Mouse (Mus musculus) forebrain, postnatal 0 days (tissue): ENCODE results near the gene Pacs1. TPM values are rescaled to one million over a fixed set of nuclear protein-coding genes. Genes with fewer than 3 reads are reported as not detected.

Source experiments
- ATAC-seq: fragments of 200-750 bp; cut with Nextera tagmentation; 2 replicates; pipeline ENCODE4 v1.8.0; 2017; ENCODE audit warnings: mild to moderate bottlenecking, moderate library complexity
- DNase-seq: peaks from one replicate; pipeline ENCODE4 v3.0.0-alpha.2; 2015
- H3K27ac ChIP-seq: fragments of 300-500 bp; sonication (generic); 2 replicates; pipeline ENCODE4 v1.5.1; 2014; ENCODE audit warnings: low read depth, mild to moderate bottlenecking, antibody characterized with exemption, low read length, moderate library complexity, mixed read lengths
- H3K27me3 ChIP-seq: fragments of 300-500 bp; sonication (generic); 2 replicates; pipeline ENCODE4 v1.6.1; 2014; ENCODE audit warnings: mild to moderate bottlenecking, low read length, mixed read lengths; ENCODE audit not compliant: insufficient read depth
- H3K36me3 ChIP-seq: fragments of 300-500 bp; sonication (generic); 2 replicates; pipeline ENCODE4 v1.6.1; 2014; ENCODE audit warnings: mild to moderate bottlenecking, moderate library complexity; ENCODE audit not compliant: insufficient read depth
- H3K4me1 ChIP-seq: fragments of 300-500 bp; sonication (generic); 2 replicates; pipeline ENCODE4 v1.6.1; 2014; ENCODE audit warnings: antibody characterized with exemption; ENCODE audit not compliant: insufficient read depth
- H3K4me2 ChIP-seq: fragments of 300-500 bp; sonication (generic); 2 replicates; pipeline ENCODE4 v1.6.1; 2014; ENCODE audit warnings: low read depth, mild to moderate bottlenecking, moderate library complexity
- H3K4me3 ChIP-seq: fragments of 300-500 bp; sonication (generic); 2 replicates; pipeline ENCODE4 v1.5.1; 2014; ENCODE audit warnings: low read depth, low read length, mixed read lengths
- H3K9ac ChIP-seq: fragments of 300-500 bp; sonication (generic); 2 replicates; pipeline ENCODE4 v1.6.1; 2014; ENCODE audit warnings: mild to moderate bottlenecking
- H3K9me3 ChIP-seq: fragments of 300-500 bp; sonication (generic); 2 replicates; pipeline ENCODE4 v1.6.1; 2016; ENCODE audit warnings: low read length
- CTCF ChIP-seq: sonication (generic); IDR thresholded peaks from 2 replicates; pipeline ENCODE4 v1.5.1; 2016; ENCODE audit warnings: antibody characterized with exemption, control low read depth, low read depth
- whole genome bisulfite sequencing: fragments of 180-500 bp; shearing (Covaris S2); extraction: QIAGEN DNeasy Blood & Tissue Kit; methylation state at CpG from one replicate; pipeline ENCODE4 v1.1.7; 2014; 5-methylcytosine and 5-hydroxymethylcytosine counted together
- microRNA-seq, 2 experiments: library from miRNA; unstranded; fragments of <30 nt; microRNA quantifications; one replicate each; pipeline ENCODE4; 2016
- polyA plus RNA-seq: library from polyadenylated mRNA; unstranded; fragments of >200 nt; fragmentation: Nextera tagmentation; extraction: Ambion mirVana; gene quantifications from 2 replicates; pipeline ENCODE4 v1.2.1, GENCODE M21; 2015
- total RNA-seq: library from RNA; depleted of rRNA; stranded (reverse); fragments of >200 nt; gene quantifications from 2 replicates; pipeline ENCODE4 v1.2.3, GENCODE M21; 2014; rRNA removed

Gene Pacs1
- total and polyA plus RNA-seq, 2 experiments from 2014 or later: 44.7 to 84.6 TPM

DNA sequence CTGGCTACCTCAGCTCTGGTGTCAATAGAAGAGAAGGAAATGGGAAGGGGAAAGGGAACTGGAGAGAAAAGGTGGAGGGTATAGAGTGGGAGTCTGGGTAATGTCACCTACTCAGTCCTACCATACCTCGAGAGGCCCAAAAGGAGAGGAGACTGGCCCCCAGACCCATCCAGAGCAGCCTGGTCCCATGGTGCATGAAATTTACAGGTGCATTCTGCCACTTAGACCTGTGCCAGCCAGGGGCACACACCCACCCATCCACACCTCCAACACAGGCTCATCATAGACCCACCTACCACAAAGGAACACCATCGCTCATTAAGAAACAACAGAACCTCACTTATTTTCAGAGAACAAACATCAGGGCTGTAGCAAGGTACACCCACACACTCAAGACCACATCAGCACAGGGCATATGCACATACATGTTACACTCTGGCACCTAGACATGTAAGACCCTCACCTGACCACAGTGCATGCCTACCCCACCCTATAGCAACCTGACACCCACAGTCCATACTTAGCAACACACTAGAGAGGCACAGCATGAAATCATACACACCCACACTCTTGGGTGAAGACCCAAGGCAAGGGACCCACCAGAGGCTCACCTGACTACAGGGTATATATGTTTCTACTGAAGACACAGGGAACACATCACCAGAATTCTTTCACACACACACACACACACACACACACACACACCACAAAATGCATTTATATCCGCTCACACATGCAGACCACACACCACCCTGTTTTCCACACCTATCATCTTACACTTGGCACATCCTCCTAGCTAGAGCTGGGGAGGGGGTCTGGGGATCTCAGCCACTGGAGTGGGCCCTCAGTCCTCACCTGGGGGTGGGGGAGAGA is 188.7 kb downstream of the Pacs1 start:
- peaks cover 8% of the 10 kb centered on the region for H3K4me1 ChIP-seq
- peak overlapping the region; percentile 62; the same call in 1 of the 2 replicates for H3K27ac ChIP-seq
- 66% methylated on average over 3 of the region's 3 CpGs for WGBS
- H3K27me3 ChIP-seq: peaks cover 22% of the 10 kb centered on the region
- H3K4me3 ChIP-seq: peak overlapping the region; percentile 72
- no peaks in the 10 kb centered on the region for H3K9me3 ChIP-seq
- no peak for TF ChIP-seq CTCF
- DNase-seq (no peak), ATAC-seq (no peak)
- peak overlapping the region; percentile 83 for H3K9ac ChIP-seq
- H3K36me3 ChIP-seq: 0 out of 2 replicates have a peak, but pooled peaks cover 16% of the 10 kb centered on the region
- H3K4me2 ChIP-seq: peak overlapping the region; percentile 87

Small RNA genes lying within 50 kb of the gene (microRNA-seq; reads per million reads assigned to microRNA genes)
- 0 reads per million in 2 experiments for gene Gm27468

Other genes starting within 250 kb of the Pacs1 start
- gene Slc29a2, start 249.3 kb downstream of the Pacs1 start, total RNA-seq: 12.8 and 14.2 TPM in 2 replicates
- 14.5 and 17.1 TPM in 2 replicates for gene Slc29a2, start 249.3 kb downstream of the Pacs1 start, polyA plus RNA-seq
- 85.9 and 111 TPM in 2 replicates for gene B4gat1, start 234.3 kb downstream of the Pacs1 start, total RNA-seq
- 93.0 and 128 TPM in 2 replicates for gene B4gat1, start 234.3 kb downstream of the Pacs1 start, polyA plus RNA-seq
- gene AC124502.3, start 234.2 kb downstream of the Pacs1 start, total RNA-seq: 3.0 and 7.0 TPM in 2 replicates
- 1.4 and 2.0 TPM in 2 replicates for gene AC124502.3, start 234.2 kb downstream of the Pacs1 start, polyA plus RNA-seq
- 9.5 and 15.5 TPM in 2 replicates for gene Brms1, start 231.8 kb downstream of the Pacs1 start, total RNA-seq
- gene Brms1, start 231.8 kb downstream of the Pacs1 start, polyA plus RNA-seq: 27.6 and 29.3 TPM in 2 replicates
- gene Rin1, start 222.6 kb downstream of the Pacs1 start, total RNA-seq: 3.0 and 9.8 TPM in 2 replicates
- 1.7 and 2.4 TPM in 2 replicates for gene Rin1, start 222.6 kb downstream of the Pacs1 start, polyA plus RNA-seq
- gene Cd248, start 205.0 kb downstream of the Pacs1 start, total RNA-seq: 11.8 and 20.8 TPM in 2 replicates
- 16.3 and 18.1 TPM in 2 replicates for gene Cd248, start 205.0 kb downstream of the Pacs1 start, polyA plus RNA-seq
- gene Tmem151a, start 187.6 kb downstream of the Pacs1 start, total RNA-seq: 22.6 and 37.0 TPM in 2 replicates
- 40.6 and 46.2 TPM in 2 replicates for gene Tmem151a, start 187.6 kb downstream of the Pacs1 start, polyA plus RNA-seq
- gene Yif1a, start 184.6 kb downstream of the Pacs1 start, total RNA-seq: 44.6 and 54.9 TPM in 2 replicates
- 50.5 and 59.9 TPM in 2 replicates for gene Yif1a, start 184.6 kb downstream of the Pacs1 start, polyA plus RNA-seq
- 567 and 663 TPM in 2 replicates for gene Cnih2, start 174.6 kb downstream of the Pacs1 start, total RNA-seq
- 563 and 604 TPM in 2 replicates for gene Cnih2, start 174.6 kb downstream of the Pacs1 start, polyA plus RNA-seq
- gene Rab1b, start 166.0 kb downstream of the Pacs1 start, total RNA-seq: 219 and 231 TPM in 2 replicates
- 249 and 288 TPM in 2 replicates for gene Rab1b, start 166.0 kb downstream of the Pacs1 start, polyA plus RNA-seq
- gene Klc2, start 154.6 kb downstream of the Pacs1 start, total RNA-seq: 138 and 146 TPM in 2 replicates
- gene Klc2, start 154.6 kb downstream of the Pacs1 start, polyA plus RNA-seq: 54.5 and 58.6 TPM in 2 replicates
- gene Sf3b2, start 22.3 kb upstream of the Pacs1 start, total RNA-seq: 226 and 261 TPM in 2 replicates
- 310 and 345 TPM in 2 replicates for gene Sf3b2, start 22.3 kb upstream of the Pacs1 start, polyA plus RNA-seq
- gene Gal3st3, start 25.2 kb upstream of the Pacs1 start, total RNA-seq: 14.8 and 19.4 TPM in 2 replicates
- 46.9 and 50.4 TPM in 2 replicates for gene Gal3st3, start 25.2 kb upstream of the Pacs1 start, polyA plus RNA-seq
- not detected in 2 replicates for gene Catsper1, start 62.6 kb upstream of the Pacs1 start, total RNA-seq
- not detected in 2 replicates for gene Catsper1, start 62.6 kb upstream of the Pacs1 start, polyA plus RNA-seq
- gene Cst6, start 76.5 kb upstream of the Pacs1 start, total RNA-seq: 0.76 and 2.4 TPM in 2 replicates
- gene Cst6, start 76.5 kb upstream of the Pacs1 start, polyA plus RNA-seq: 9.6 and 15.8 TPM in 2 replicates
- gene Eif1ad, start 93.6 kb upstream of the Pacs1 start, total RNA-seq: 31.4 and 34.7 TPM in 2 replicates
- gene Eif1ad, start 93.6 kb upstream of the Pacs1 start, polyA plus RNA-seq: 38.4 and 45.3 TPM in 2 replicates
- 72.5 and 93.5 TPM in 2 replicates for gene Banf1, start 94.0 kb upstream of the Pacs1 start, total RNA-seq
- 379 and 481 TPM in 2 replicates for gene Banf1, start 94.0 kb upstream of the Pacs1 start, polyA plus RNA-seq
- 49.2 and 55.1 TPM in 2 replicates for gene Sart1, start 115.6 kb upstream of the Pacs1 start, total RNA-seq
- gene Sart1, start 115.6 kb upstream of the Pacs1 start, polyA plus RNA-seq: 38.8 and 53.5 TPM in 2 replicates
- gene Tsga10ip, start 129.4 kb upstream of the Pacs1 start, total RNA-seq: 0.43 TPM in 1 of 2 replicates, not detected in the other
- gene Tsga10ip, start 129.4 kb upstream of the Pacs1 start, polyA plus RNA-seq: 0.08 and 0.13 TPM in 2 replicates
- gene Drap1, start 151.9 kb upstream of the Pacs1 start, total RNA-seq: 171 and 202 TPM in 2 replicates
- 353 and 391 TPM in 2 replicates for gene Drap1, start 151.9 kb upstream of the Pacs1 start, polyA plus RNA-seq
- gene AI837181, start 152.0 kb upstream of the Pacs1 start, total RNA-seq: 56.6 and 59.5 TPM in 2 replicates
- gene AI837181, start 152.0 kb upstream of the Pacs1 start, polyA plus RNA-seq: 72.5 and 72.7 TPM in 2 replicates
- 0.19 TPM in 1 of 2 replicates, not detected in the other for gene Fosl1, start 174.4 kb upstream of the Pacs1 start, total RNA-seq
- not detected in 2 replicates for gene Fosl1, start 174.4 kb upstream of the Pacs1 start, polyA plus RNA-seq
- 19.3 and 21.2 TPM in 2 replicates for gene Ccdc85b, start 184.8 kb upstream of the Pacs1 start, total RNA-seq
- 15.3 and 16.2 TPM in 2 replicates for gene Ccdc85b, start 184.8 kb upstream of the Pacs1 start, polyA plus RNA-seq
- 116 and 125 TPM in 2 replicates for gene Fibp, start 187.5 kb upstream of the Pacs1 start, total RNA-seq
- 175 and 180 TPM in 2 replicates for gene Fibp, start 187.5 kb upstream of the Pacs1 start, polyA plus RNA-seq
- gene Ctsw, start 195.4 kb upstream of the Pacs1 start, total RNA-seq: 1.0 and 1.7 TPM in 2 replicates
- gene Ctsw, start 195.4 kb upstream of the Pacs1 start, polyA plus RNA-seq: 2.3 and 2.5 TPM in 2 replicates
- gene Efemp2, start 200.8 kb upstream of the Pacs1 start, total RNA-seq: 25.9 and 26.4 TPM in 2 replicates
- gene Efemp2, start 200.8 kb upstream of the Pacs1 start, polyA plus RNA-seq: 27.2 and 35.0 TPM in 2 replicates
- 51.5 and 54.8 TPM in 2 replicates for gene Mus81, start 215.3 kb upstream of the Pacs1 start, total RNA-seq
- 29.4 and 32.6 TPM in 2 replicates for gene Mus81, start 215.3 kb upstream of the Pacs1 start, polyA plus RNA-seq
- gene Cfl1, start 217.3 kb upstream of the Pacs1 start, total RNA-seq: 1,402 and 1,611 TPM in 2 replicates
- 4,218 and 4,770 TPM in 2 replicates for gene Cfl1, start 217.3 kb upstream of the Pacs1 start, polyA plus RNA-seq
- gene 1700020D05Rik, start 230.7 kb upstream of the Pacs1 start, total RNA-seq: 5.0 and 5.2 TPM in 2 replicates
- not detected in 2 replicates for gene 1700020D05Rik, start 230.7 kb upstream of the Pacs1 start, polyA plus RNA-seq
- 77.7 and 85.6 TPM in 2 replicates for gene Snx32, start 237.4 kb upstream of the Pacs1 start, total RNA-seq
- gene Snx32, start 237.4 kb upstream of the Pacs1 start, polyA plus RNA-seq: 64.1 and 68.1 TPM in 2 replicates